Mouse (Mus musculus) kidney, adult 2 months (tissue): Measurements from ENCODE around the gene Lrmp.

ENCODE experiments used
- CTCF ChIP-seq: fragments of 200-500 bp; conservative IDR thresholded peaks from 2 replicates; pipeline ENCODE4 v1.5.1; 2011; ENCODE audit warnings: low read depth, mild to moderate bottlenecking, control low read depth, low read length, moderate library complexity, mixed read lengths; ENCODE audit not compliant: insufficient read depth, insufficient read length
- POLR2A ChIP-seq: fragments of 200-500 bp; IDR thresholded peaks from one replicate; pipeline ENCODE4 v1.6.1; 2011; ENCODE audit warnings: low read depth, low read length, control low read depth

DNA sequence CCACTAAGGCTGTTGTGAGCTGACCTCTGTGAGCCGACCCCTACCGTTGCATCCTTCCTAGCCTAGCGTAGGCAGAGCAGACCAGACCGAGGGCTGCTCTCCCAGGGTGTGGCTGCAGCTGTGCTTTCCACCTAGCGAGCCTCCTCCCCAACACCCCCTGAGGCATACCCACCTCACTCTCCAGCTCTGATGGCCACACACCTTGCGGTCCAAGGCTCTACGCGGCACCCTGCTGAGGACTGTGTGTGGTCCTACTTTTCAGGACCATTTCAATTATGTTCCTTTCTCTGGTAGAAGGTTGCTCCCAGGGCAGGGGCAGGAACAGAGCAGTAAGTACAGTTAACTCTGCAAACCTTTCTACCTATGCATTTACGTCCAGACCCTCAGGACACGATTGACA is 61.0 kb downstream of the Lrmp start:
- TF ChIP-seq POLR2A (no peak), CTCF (no peak)
